Mouse (Mus musculus) bone marrow, adult 2 months (tissue): ENCODE results near the gene Dennd1a. TPM values are rescaled to one million over a fixed set of nuclear protein-coding genes. Genes with fewer than 3 reads are reported as not detected.

Experiments used
- H3K27ac ChIP-seq: fragments of 200-500 bp; 2 replicates; pipeline ENCODE4 v1.5.1; 2012; ENCODE audit warnings: low read depth, mild to moderate bottlenecking, control low read depth, inconsistent platforms, low read length; ENCODE audit not compliant: control insufficient read depth, poor library complexity, insufficient read depth
- H3K4me1 ChIP-seq: fragments of 200-500 bp; 2 replicates; pipeline ENCODE4 v1.6.1; 2011; ENCODE audit warnings: low read length; ENCODE audit not compliant: control insufficient read depth, insufficient read depth
- H3K4me3 ChIP-seq: fragments of 200-500 bp; replicated peaks from 2 replicates; pipeline ENCODE3; 2011; ENCODE audit warnings: mild to moderate bottlenecking, low read depth, low read length, control low read depth; ENCODE audit not compliant: control insufficient read depth
- CTCF ChIP-seq: fragments of 200-500 bp; IDR thresholded peaks from 2 replicates; pipeline ENCODE4 v1.5.1; 2011; ENCODE audit warnings: low read length, control low read depth; ENCODE audit not compliant: control insufficient read depth, insufficient read depth
- POLR2A ChIP-seq: fragments of 200-500 bp; IDR thresholded peaks from 2 replicates; pipeline ENCODE4 v1.6.1; 2011; ENCODE audit warnings: low read depth, mild to moderate bottlenecking, control low read depth, low read length, borderline replicate concordance; ENCODE audit not compliant: control insufficient read depth
- WGBS: fragments of 180-500 bp; shearing (Covaris S2); methylation state at CpG from one replicate; pipeline ENCODE4 v1.1.7; 2018; 5-methylcytosine and 5-hydroxymethylcytosine counted together
- polyA plus RNA-seq: library from polyadenylated mRNA; stranded (reverse); fragments of >200 nt; gene quantifications from 2 replicates; pipeline ENCODE4 v1.2.4, GENCODE M21; 2011; ENCODE audit warnings: low replicate concordance; ENCODE audit not compliant: missing spikeins, insufficient read depth, insufficient read length

Dennd1a gene
- polyA plus RNA-seq, 1 experiment, result 22.9 TPM

DNA sequence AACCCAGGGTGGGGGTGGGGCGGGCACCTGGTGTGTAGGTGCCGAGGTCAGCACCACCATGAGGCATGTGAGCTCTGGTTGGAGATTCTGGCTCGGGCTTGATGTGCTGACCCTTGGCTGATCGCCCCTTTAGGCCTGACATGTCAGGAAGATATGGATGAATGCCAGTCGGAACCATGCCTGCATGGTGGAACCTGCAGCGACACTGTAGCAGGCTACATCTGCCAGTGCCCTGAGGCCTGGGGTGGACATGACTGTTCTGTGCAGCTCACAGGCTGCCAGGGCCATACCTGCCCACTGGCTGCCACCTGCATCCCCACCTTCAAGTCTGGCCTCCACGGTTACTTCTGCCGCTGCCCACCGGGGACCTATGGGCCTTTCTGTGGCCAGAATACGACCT, 497.2 kb downstream of the Dennd1a start:
- Histone ChIP-seq H3K4me3 (no peak overlapping the region), H3K27ac (no peak overlapping the region), H3K4me1 (no peaks in the 10 kb centered on the region)
- 87% methylated on average over 10 of the region's 10 CpGs for WGBS
- no peak for TF ChIP-seq CTCF
- TF ChIP-seq POLR2A, result no peak

DNA sequence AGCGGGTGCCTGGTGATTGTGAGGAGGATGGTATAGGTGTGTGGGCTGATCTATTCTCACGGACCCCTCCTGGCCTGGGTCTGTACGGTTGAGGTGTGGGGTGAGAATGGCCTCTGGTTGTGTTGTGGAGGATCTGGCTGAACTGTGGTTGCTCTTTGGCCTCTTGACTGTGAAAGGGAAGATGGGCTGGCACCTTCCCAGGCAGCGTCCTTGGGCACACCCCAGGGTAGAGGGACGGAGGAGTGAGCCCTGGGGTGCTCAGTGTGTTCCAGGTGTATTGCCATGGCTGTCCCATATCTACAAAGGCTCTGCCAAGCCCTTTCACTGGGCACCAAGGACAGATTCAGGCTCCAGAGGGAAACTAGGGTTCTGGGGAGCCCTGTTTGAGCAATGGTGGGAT, 498.2 kb downstream of the Dennd1a start:
- TF ChIP-seq CTCF, result no peak
- TF ChIP-seq POLR2A, result no peak
- H3K4me1 ChIP-seq, result no peaks in the 10 kb centered on the region
- 85% methylated on average over 5 of the region's 5 CpGs for WGBS
- no peak overlapping the region for H3K4me3 ChIP-seq
- no peak overlapping the region for H3K27ac ChIP-seq

DNA sequence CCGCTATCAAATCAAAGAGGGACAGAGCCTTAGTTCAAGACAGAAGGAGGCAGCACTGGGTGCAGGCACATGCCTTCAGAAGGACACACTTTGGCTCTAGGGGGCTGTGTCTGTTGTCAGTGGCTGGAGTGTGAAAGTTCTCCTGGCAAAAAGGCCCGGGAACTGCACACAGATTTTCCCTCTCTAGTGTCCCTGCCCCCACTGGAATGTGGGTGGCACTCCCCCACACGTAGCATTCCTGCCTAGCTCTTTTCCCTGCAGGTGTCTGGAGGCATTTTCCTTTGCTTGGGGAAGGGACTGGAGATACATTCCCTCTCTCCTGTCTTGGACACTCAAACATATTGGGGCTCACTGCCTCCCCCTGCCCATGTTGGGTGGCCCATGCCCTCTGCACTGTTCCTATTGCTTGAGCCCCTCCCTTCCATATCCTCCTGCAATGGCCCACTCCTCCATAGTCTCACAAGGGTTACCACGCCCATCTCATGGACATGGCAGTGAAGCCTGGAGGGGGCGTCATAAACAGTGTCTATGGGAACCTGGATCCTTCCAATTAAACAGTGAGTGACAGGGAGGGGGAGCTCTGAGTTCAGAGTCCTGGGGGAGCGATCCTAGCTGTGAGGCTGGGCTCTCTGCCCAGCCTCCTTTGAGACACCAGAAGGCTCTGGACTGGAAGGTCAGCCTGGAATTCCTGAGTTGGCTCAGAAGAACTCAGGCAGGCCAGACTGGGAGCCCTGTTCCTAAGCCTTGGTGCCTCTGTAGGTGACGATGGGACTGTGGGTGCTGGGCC, 498.8 kb downstream of the Dennd1a start:
- TF ChIP-seq POLR2A (no peak), CTCF (no peak)
- no peaks in the 10 kb centered on the region for H3K4me1 ChIP-seq
- no peak overlapping the region for H3K4me3 ChIP-seq
- no peak overlapping the region for H3K27ac ChIP-seq
- 76% methylated on average over 7 of the region's 7 CpGs for WGBS

DNA sequence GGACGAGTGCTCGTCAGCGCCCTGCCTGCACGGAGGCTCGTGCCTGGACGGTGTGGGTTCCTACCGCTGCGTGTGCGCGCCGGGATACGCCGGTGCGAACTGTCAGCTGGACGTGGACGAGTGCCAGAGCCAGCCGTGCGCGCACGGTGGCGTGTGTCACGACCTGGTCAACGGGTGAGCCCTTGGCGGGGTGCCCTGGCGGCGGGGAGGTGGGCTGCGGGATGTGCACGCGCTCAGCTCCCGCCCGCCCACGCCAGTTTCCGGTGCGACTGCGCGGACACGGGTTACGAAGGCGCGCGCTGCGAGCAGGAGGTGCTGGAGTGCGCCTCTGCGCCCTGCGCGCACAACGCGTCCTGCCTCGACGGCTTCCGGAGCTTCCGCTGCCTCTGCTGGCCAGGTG, 500.7 kb downstream of the Dennd1a start:
- Histone ChIP-seq H3K27ac (no peak overlapping the region), H3K4me1 (no peaks in the 10 kb centered on the region), H3K4me3 (no peak overlapping the region)
- 34% methylated on average over 52 of the region's 52 CpGs for WGBS
- TF ChIP-seq POLR2A (no peak), CTCF (no peak)

DNA sequence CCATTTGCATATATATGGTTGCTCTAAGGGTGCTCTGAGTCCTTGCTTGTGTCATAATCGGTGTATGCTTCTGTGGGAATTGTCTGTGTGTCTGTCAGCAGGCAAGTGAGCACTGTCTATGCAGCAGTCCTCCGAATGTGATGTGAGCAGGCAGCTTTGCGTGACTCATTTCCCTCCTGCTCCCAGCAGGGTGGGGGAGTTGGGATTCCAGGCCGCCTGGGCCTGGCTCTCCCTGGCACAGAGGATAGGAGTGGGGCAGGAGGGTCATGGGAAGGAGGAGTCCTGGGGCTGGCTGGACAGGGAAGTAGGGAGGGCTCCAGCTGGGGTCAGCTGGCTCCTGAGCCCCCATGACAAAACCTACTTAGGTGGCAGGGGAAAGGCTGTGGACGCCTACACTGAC, 502.7 kb downstream of the Dennd1a start:
- Histone ChIP-seq H3K4me3 (no peak overlapping the region), H3K27ac (no peak overlapping the region), H3K4me1 (no peaks in the 10 kb centered on the region)
- TF ChIP-seq POLR2A (no peak), CTCF (no peak)
- WGBS, result 62% methylated on average over 5 of the region's 5 CpGs

DNA sequence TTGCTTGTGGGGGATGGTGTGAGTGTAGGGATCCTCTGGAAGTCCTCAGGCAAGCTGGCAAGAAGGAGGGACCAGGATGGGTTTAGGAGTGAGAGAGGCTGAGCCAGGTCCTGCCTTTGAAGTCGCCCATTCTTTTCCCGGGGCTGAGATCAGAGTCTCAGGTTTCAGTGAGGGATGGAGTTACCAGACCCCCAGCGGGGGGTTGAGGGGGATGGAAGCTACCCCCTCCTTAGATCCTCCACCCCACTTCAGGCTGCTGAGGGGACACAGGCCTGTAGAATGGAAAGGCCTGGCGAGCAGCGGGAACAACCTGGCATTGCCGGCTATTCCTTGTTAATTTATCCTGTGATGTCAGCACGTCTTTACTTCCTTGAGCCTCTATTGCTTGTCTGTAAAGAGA, 505.2 kb downstream of the Dennd1a start:
- Histone ChIP-seq H3K27ac (no peak overlapping the region), H3K4me1 (no peaks in the 10 kb centered on the region), H3K4me3 (no peak overlapping the region)
- WGBS, result 73% methylated on average over 7 of the region's 7 CpGs
- TF ChIP-seq CTCF, result no peak
- no peak for TF ChIP-seq POLR2A

DNA sequence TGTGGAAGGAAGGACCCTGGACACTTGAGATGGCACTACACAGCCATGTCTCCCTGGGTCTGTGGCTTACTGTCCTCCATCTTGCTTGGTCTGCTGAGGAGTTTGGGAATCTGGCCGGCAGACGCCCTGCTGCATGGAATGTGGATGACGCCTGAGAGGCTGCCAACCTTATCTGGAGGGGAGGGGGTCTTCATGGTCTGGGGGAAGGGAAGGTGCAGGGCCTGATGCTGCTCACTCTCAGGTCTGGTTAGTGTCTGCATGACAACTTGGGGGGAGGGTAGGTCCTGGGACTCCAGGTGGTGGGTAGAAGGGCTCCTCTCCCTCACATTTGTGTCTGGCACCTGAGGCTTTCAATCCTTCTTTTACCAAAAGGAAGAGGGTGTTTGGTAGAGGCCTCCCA, 505.8 kb downstream of the Dennd1a start:
- Histone ChIP-seq H3K27ac (no peak overlapping the region), H3K4me1 (no peaks in the 10 kb centered on the region), H3K4me3 (no peak overlapping the region)
- WGBS, result 90% methylated on average over 3 of the region's 3 CpGs
- no peak for TF ChIP-seq CTCF
- TF ChIP-seq POLR2A, result no peak

DNA sequence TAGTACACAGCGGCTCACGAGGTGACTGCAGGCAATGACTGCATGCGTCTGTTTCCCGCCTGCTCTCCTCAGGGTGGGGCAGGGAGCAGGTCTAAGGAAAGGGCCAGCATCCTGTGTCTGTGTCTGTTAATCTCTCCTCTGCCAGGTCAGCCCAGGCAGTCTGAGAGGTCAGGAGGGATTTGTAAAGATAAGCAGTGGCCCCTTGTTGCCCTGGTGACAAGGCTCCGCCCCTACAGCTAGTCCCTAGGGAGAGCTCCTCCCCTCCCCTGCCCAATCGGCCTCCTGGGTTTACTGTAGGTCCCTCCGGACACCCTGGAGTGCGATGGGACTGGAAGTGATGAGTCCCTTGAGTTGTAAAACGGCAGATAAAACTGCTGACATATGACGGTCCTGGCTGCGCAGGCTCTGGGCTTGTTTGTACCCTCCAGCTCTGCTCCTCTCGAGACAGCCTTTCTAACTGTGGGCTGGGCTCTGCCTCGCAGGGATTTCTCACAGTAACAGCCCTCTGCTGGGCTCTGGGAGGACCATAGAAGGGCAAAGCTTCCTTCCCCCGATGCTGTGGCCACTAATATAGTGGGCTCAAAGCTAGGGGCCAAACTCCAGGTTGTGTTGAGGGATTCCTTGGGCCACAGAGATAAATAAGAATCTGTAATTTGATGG, 506.8 kb downstream of the Dennd1a start:
- no peaks in the 10 kb centered on the region for H3K4me1 ChIP-seq
- TF ChIP-seq CTCF, result no peak
- TF ChIP-seq POLR2A, result no peak
- H3K27ac ChIP-seq, result no peak overlapping the region
- 2% methylated on average over 14 of the region's 14 CpGs for WGBS
- H3K4me3 ChIP-seq, result no peak overlapping the region
